Mouse (Mus musculus) limb, embryonic 14.5 days (tissue): ENCODE measurements at regions not wholly inside any gene's neighbourhood (a gene's known extent, or its start where the extent isn't known, plus 50 kb on each side); places are given as distances from the start of the nearest gene placed in this dataset.

Experiments used
- ATAC-seq: fragments of 200-750 bp; cut with Nextera tagmentation; 2 replicates; pipeline ENCODE4 v1.8.0; 2017; ENCODE audit warnings: low read depth, moderate number of reproducible peaks, moderate TSS enrichment; ENCODE audit not compliant: low FRiP score
- DNase-seq: peaks from one replicate; pipeline ENCODE4 v3.0.0-alpha.2; 2015; ENCODE audit warnings: low spot score
- H3K27ac ChIP-seq: fragments of 300-500 bp; sonication (generic); replicated peaks from 2 replicates; pipeline ENCODE4 v1.5.1; 2014; ENCODE audit warnings: low read depth, mild to moderate bottlenecking, low read length, moderate library complexity, mixed read lengths
- H3K27me3 ChIP-seq: fragments of 300-500 bp; sonication (generic); 2 replicates; pipeline ENCODE4 v1.6.1; 2014; ENCODE audit warnings: low read length, mixed read lengths; ENCODE audit not compliant: control insufficient read depth, insufficient read depth
- H3K36me3 ChIP-seq: fragments of 300-500 bp; sonication (generic); 2 replicates; pipeline ENCODE4 v1.6.1; 2014; ENCODE audit warnings: mild to moderate bottlenecking, low read length, moderate library complexity, mixed read lengths; ENCODE audit not compliant: control insufficient read depth, insufficient read depth
- H3K4me1 ChIP-seq: fragments of 300-500 bp; sonication (generic); 2 replicates; pipeline ENCODE4 v1.6.1; 2014; ENCODE audit warnings: antibody characterized with exemption, low read length, mixed read lengths; ENCODE audit not compliant: control insufficient read depth, insufficient read depth
- H3K4me2 ChIP-seq: fragments of 300-500 bp; sonication (generic); replicated peaks from 2 replicates; pipeline ENCODE4 v1.6.1; 2014; ENCODE audit warnings: low read depth, mild to moderate bottlenecking, low read length, moderate library complexity; ENCODE audit not compliant: severe bottlenecking
- H3K4me3 ChIP-seq: fragments of 300-500 bp; sonication (generic); replicated peaks from 2 replicates; pipeline ENCODE4 v1.5.1; 2014; ENCODE audit warnings: low read length
- H3K9ac ChIP-seq: fragments of 300-500 bp; sonication (generic); 2 replicates; pipeline ENCODE4 v1.6.1; 2014; ENCODE audit warnings: mild to moderate bottlenecking, low read depth, low read length, moderate library complexity; ENCODE audit not compliant: severe bottlenecking
- H3K9me3 ChIP-seq: fragments of 300-500 bp; sonication (generic); 2 replicates; pipeline ENCODE4 v1.6.1; 2016; ENCODE audit warnings: low read length; ENCODE audit not compliant: control insufficient read depth
- POLR2A ChIP-seq: fragments of 200-500 bp; IDR thresholded peaks from 2 replicates; pipeline ENCODE4 v1.8.0; 2012; ENCODE audit warnings: inconsistent platforms, mild to moderate bottlenecking, moderate library complexity, borderline replicate concordance; ENCODE audit not compliant: insufficient read depth, insufficient read length; ENCODE audit errors: extremely low read depth
- WGBS: fragments of 180-500 bp; shearing (Covaris S2); extraction: QIAGEN DNeasy Blood & Tissue Kit; methylation state at CpG from one replicate; pipeline ENCODE4 v1.1.7; 2014; 5-methylcytosine and 5-hydroxymethylcytosine counted together

- Histone ChIP-seq H3K9me3 (no peaks in the 10 kb centered on the region), H3K4me3 (no peak overlapping the region), H3K9ac (no peak overlapping the region), H3K27ac (no peak overlapping the region), H3K4me2 (no peak overlapping the region), H3K27me3 (0 out of 2 replicates have a peak, but pooled peaks cover 4% of the 10 kb centered on the region), H3K4me1 (peaks cover 25% of the 10 kb centered on the region), H3K36me3 (no peaks in the 10 kb centered on the region)
- no peak for TF ChIP-seq POLR2A
- WGBS: 55% methylated on average over 8 of the region's 8 CpGs
- DNase-seq (no peak), ATAC-seq (no peak)
These were observed 118.5 kb downstream of the Slc38a6 start for GRCm38 (mm10) chr12:73405106-73405505.

DNA sequence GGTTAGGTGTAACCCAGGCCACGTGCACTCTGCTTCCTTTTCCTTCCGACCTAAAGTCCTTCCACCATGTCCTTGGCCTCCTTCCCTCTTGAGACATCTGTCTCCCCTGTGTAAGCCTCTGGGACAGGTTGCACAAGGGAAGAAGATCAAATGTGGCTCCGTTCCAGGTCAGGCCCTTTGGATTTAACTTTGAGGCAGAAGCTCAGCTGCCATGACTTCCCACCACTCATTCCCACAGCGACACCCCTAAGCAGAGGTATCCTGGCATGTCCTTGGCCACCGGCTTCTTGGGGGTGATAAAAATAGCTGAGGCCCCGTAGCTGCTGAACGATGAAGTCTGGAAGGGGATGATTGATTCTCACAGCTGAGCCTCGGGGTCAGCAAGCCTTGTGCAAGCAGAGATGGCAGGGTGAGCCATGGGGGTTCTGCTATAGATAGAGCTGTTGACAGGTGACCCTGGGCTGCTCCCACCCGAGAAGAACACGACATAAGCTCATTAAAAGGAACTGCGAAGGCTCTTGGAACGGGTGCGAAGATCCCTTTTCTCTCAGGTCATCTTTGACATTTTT is 117.4 kb downstream of the Slc38a6 start:
- Histone ChIP-seq H3K36me3 (no peaks in the 10 kb centered on the region), H3K4me3 (no peak overlapping the region), H3K9ac (no peak overlapping the region), H3K27me3 (0 out of 2 replicates have a peak, but pooled peaks cover 4% of the 10 kb centered on the region), H3K27ac (no peak overlapping the region), H3K9me3 (no peaks in the 10 kb centered on the region), H3K4me1 (peaks cover 25% of the 10 kb centered on the region), H3K4me2 (no peak overlapping the region)
- 57% methylated on average over 13 of the region's 13 CpGs for WGBS
- DNase-seq (no peak), ATAC-seq (peak; percentile 42; the same call in 1 of the 2 replicates)
- TF ChIP-seq POLR2A: no peak
